ENCODE assay signal across 7 mouse cellular contexts in the genomic region with DNA sequence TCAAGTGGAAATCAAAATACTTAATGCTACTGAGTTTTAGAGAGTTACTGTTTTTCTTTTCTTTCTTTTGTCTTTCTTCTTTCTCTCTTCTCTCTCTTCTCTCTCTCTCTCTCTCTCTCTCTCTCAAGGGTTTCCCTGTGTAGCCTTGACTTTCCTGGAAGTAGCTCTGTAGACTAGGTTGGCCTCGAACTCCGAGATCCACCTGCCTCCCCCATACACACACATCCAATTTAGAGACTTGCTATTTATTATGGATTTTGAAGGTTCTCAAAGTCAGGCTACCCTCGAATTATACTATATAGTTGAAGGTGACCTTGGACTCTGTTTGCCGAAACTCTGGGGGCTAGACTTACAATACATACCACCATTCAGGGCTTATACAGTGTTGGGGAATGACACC. TPM values are rescaled to one million over a fixed set of nuclear protein-coding genes. Genes with fewer than 3 reads are reported as not detected.
DNase-seq lines count a peak whose midpoint lies in the region; ATAC-seq lines count a peak whose summit lies in the region.

No protein-coding gene starts in this region.

- no peaks in the 10 kb centered on the region for H3K9me3 ChIP-seq in neural tube, embryonic 11.5 days (ENCODE audit: control insufficient read depth, low read length)
- no peaks in the 10 kb centered on the region for H3K9me3 ChIP-seq in forebrain, embryonic 14.5 days (replicated peaks; ENCODE audit: control insufficient read depth, low read length)
- no peaks in the 10 kb centered on the region for H3K9me3 ChIP-seq in liver, embryonic 12.5 days (replicated peaks)

- no peak for ATAC-seq in neural tube, embryonic 11.5 days (ENCODE audit: insufficient read depth, low FRiP score, low TSS enrichment)
- ATAC-seq in forebrain, embryonic 14.5 days = no peak
- no peak for ATAC-seq in liver, embryonic 12.5 days

- H3K36me3 ChIP-seq in neural tube, embryonic 11.5 days (ENCODE audit: control insufficient read depth, insufficient read depth, low read length) = no peaks in the 10 kb centered on the region
- H3K36me3 ChIP-seq in forebrain, embryonic 14.5 days (ENCODE audit: control insufficient read depth, insufficient read depth, low read length) = no peaks in the 10 kb centered on the region
- H3K36me3 ChIP-seq in liver, embryonic 12.5 days = peaks cover 27% of the 10 kb centered on the region

- DNase-seq in neural tube, embryonic 11.5 days (ENCODE audit: low spot score) = no peak
- DNase-seq in neural tube, embryonic 10.5 days (ENCODE audit: extremely low spot score, low spot score) = no peak
- no peak for DNase-seq in forebrain, embryonic 14.5 days (ENCODE audit: low spot score)
- DNase-seq in urinary bladder, postnatal 10 days (ENCODE audit: low spot score) = no peak
- DNase-seq in cerebellum, postnatal 25 days = no peak
- DNase-seq in retina, postnatal 1 day = no peak

- H3K27ac ChIP-seq in neural tube, embryonic 11.5 days (ENCODE audit: low read depth, low read length) = no peak overlapping the region
- H3K27ac ChIP-seq in forebrain, embryonic 14.5 days (ENCODE audit: low read depth, low read length) = no peak overlapping the region
- 0 out of 2 replicates have a peak overlapping the region, but pooled peaks have one; percentile 20 for H3K27ac ChIP-seq in liver, embryonic 12.5 days

- peaks cover 11% of the 10 kb centered on the region; the same call in 1 of the 2 replicates for H3K4me1 ChIP-seq in neural tube, embryonic 11.5 days (ENCODE audit: control insufficient read depth, insufficient read depth, low read length)
- H3K4me1 ChIP-seq in forebrain, embryonic 14.5 days (ENCODE audit: control insufficient read depth, insufficient read depth, low read length) = peaks cover 13% of the 10 kb centered on the region
- peaks cover 35% of the 10 kb centered on the region for H3K4me1 ChIP-seq in liver, embryonic 12.5 days

- peak overlapping the region; percentile 96 for H3K9ac ChIP-seq in neural tube, embryonic 11.5 days (ENCODE audit: low read length)
- H3K9ac ChIP-seq in forebrain, embryonic 14.5 days (ENCODE audit: low read length) = peak overlapping the region; percentile 99
- H3K9ac ChIP-seq in liver, embryonic 12.5 days = peak overlapping the region; percentile 99

- H3K27me3 ChIP-seq in neural tube, embryonic 11.5 days (ENCODE audit: control insufficient read depth, insufficient read depth, low read length) = no peaks in the 10 kb centered on the region
- H3K27me3 ChIP-seq in forebrain, embryonic 14.5 days (replicated peaks; ENCODE audit: control insufficient read depth, insufficient read depth, low read length) = no peaks in the 10 kb centered on the region
- no peaks in the 10 kb centered on the region for H3K27me3 ChIP-seq in liver, embryonic 12.5 days (replicated peaks)

- H3K4me2 ChIP-seq in neural tube, embryonic 11.5 days (ENCODE audit: low read depth) = peak overlapping the region; percentile 79
- peak overlapping the region; percentile 76 for H3K4me2 ChIP-seq in forebrain, embryonic 14.5 days (ENCODE audit: low read length)
- peak overlapping the region; percentile 80 for H3K4me2 ChIP-seq in liver, embryonic 12.5 days

- peak overlapping the region; percentile 97 for H3K4me3 ChIP-seq in neural tube, embryonic 11.5 days (ENCODE audit: low read depth, low read length)
- peak overlapping the region; percentile 93 for H3K4me3 ChIP-seq in forebrain, embryonic 14.5 days (ENCODE audit: low read depth, low read length)
- H3K4me3 ChIP-seq in liver, embryonic 12.5 days = peak overlapping the region; percentile 100

- WGBS in neural tube, embryonic 11.5 days = 79% methylated on average over 4 of the region's 4 CpGs
- WGBS in forebrain, embryonic 14.5 days = 69% methylated on average over 4 of the region's 4 CpGs
- 34% methylated on average over 4 of the region's 4 CpGs for WGBS in liver, embryonic 12.5 days (ENCODE audit: insufficient replicate concordance)

RNA-seq across cellular contexts. Expression of gene Mob4, which starts 1.3 kb away (rescaled TPM):
- 141 and 145 TPM in 2 replicates for polyA plus RNA-seq in neural tube, embryonic 11.5 days (2014; fragmentation: Nextera tagmentation; extraction: Ambion mirVana)
- 173 and 187 TPM in 2 replicates for polyA plus RNA-seq in forebrain, embryonic 14.5 days (2014; fragmentation: Nextera tagmentation; extraction: Ambion mirVana)
- polyA plus RNA-seq in liver, embryonic 12.5 days (2016; fragmentation: Nextera tagmentation; extraction: Ambion mirVana) = 55.4 and 58.8 TPM in 2 replicates

RNA-seq across cellular contexts. Expression of gene Hspd1, which starts 44.3 kb away (rescaled TPM):
- 389 and 397 TPM in 2 replicates for polyA plus RNA-seq in neural tube, embryonic 11.5 days (2014; fragmentation: Nextera tagmentation; extraction: Ambion mirVana)
- 240 and 246 TPM in 2 replicates for polyA plus RNA-seq in forebrain, embryonic 14.5 days (2014; fragmentation: Nextera tagmentation; extraction: Ambion mirVana)
- 563 and 590 TPM in 2 replicates for polyA plus RNA-seq in liver, embryonic 12.5 days (2016; fragmentation: Nextera tagmentation; extraction: Ambion mirVana)

RNA-seq across cellular contexts. Expression of gene Hspe1, which starts 44.4 kb away (rescaled TPM):
- 404 and 440 TPM in 2 replicates for polyA plus RNA-seq in neural tube, embryonic 11.5 days (2014; fragmentation: Nextera tagmentation; extraction: Ambion mirVana)
- polyA plus RNA-seq in forebrain, embryonic 14.5 days (2014; fragmentation: Nextera tagmentation; extraction: Ambion mirVana) = 257 and 283 TPM in 2 replicates
- polyA plus RNA-seq in liver, embryonic 12.5 days (2016; fragmentation: Nextera tagmentation; extraction: Ambion mirVana) = 637 and 645 TPM in 2 replicates
